Mouse (Mus musculus): ENCODE data around the gene Fndc5. TPM values are rescaled to one million over a fixed set of nuclear protein-coding genes. Genes with fewer than 3 reads are reported as not detected.
A peak's percentile ranks its signal among the peaks of the same experiment; 100 is the strongest.

The Fndc5 gene
- polyA plus RNA-seq (2012; rRNA removed): 82.9 and 90.1 TPM in 2 replicates

DNA sequence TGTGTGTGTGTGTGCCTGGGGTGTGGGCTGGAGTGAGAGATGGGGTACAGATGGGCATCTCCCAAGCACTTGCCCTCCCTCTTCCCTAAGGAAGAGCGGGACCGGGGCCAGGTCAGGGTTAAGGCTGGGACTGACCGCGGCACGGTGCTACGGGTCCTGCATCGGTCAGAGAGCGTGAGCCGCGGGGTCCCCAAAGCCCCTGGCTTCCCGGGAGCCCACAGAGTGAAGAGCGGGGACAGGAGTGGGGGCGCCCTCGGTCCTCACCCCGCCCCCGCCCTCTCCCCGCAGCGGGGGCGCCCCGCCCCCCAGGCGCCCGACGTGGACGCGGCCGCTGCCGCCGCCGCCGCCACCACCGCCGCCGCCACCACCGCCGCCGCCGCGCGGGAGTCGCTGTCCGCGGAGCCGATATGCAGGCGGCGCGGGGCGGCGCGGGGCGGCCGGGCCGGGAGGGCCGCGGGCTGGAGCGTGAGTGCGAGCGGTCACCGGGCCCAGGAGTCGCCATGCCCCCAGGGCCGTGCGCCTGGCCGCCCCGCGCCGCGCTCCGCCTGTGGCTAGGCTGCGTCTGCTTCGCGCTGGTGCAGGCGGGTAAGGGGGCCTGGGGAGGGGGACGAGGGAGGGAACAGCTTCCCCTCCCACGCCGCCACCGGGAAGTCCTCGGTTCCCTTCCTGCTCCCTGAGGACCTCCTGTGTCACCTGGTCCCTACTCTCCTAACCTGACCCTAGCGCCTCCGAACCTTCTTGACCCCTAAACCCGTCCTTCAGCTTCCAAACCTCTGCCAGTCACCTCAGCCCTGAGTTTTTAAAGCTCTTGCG lies at the start of gene Fndc5:
TSS of gene Fndc5 (plus strand) at position 421 of the 813 bp plus-strand sequence.
- DNase-seq (ENCODE audit: extremely low spot score in 1 of 2, low spot score in 1 of 2): no peak

DNA sequence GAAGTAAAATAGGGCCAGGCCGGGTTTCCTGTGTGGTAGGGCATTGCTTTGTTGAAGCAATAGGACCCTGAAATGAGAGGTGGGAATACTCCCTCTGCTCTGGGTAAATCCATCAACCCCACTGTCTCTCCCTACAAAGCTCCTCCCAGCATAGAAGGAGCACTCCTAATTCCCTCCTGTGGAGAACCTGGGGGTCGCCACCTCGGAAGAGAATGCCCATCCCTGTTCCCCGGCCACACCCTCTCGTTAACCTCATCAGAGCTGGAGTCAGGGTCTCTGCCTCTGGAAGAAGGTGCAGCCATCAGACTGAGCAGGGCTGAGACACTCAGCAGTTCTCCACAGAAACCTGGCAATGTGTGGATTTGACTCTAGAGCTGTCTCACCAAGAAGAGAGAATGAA lies 48.9 kb upstream of the Fndc5 start:
- DNase-seq (ENCODE audit: extremely low spot score in 1 of 2, low spot score in 1 of 2): no peak

DNA sequence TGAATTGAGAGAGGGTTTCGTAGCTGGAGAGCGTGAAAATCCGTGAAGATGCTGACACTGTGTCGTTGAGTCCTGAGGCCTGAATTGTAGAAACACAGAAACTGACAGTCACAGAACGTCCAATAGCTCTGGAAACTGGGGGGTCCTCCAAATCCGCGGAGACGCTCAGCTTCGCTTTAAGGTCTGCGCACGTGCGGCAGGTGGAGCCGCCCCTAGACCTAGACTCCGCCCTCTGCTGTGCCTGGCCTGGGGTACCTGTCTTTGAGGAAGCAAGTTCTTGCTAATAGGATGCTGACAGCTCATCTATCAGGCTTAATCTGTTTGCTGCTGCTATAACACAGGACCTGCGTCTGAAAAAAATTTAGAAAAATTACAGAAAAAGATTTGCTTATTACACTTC lies 41.5 kb upstream of the Fndc5 start:
- no peak for DNase-seq (ENCODE audit: extremely low spot score in 1 of 2, low spot score in 1 of 2)

DNA sequence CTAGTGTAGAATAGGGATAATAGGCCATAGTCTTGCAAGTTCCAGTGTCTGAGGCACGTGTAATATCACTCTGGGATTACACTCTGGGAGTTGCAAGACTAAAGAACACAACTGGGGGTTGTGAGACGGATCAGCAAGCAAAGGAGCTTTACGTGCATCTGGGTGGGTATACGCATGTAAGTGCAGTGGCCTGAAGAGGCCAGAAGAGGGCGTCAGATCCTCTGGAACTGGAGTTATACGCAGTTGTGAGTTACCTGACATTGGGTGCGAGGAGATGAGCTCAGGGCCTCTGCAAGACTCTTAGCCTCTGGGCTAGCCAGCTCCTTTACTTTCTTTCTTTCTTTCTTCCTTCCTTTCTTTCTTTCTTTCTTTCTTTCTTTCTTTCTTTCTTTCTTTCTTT lies 39.8 kb upstream of the Fndc5 start:
- DNase-seq (ENCODE audit: extremely low spot score in 1 of 2, low spot score in 1 of 2): no peak

DNA sequence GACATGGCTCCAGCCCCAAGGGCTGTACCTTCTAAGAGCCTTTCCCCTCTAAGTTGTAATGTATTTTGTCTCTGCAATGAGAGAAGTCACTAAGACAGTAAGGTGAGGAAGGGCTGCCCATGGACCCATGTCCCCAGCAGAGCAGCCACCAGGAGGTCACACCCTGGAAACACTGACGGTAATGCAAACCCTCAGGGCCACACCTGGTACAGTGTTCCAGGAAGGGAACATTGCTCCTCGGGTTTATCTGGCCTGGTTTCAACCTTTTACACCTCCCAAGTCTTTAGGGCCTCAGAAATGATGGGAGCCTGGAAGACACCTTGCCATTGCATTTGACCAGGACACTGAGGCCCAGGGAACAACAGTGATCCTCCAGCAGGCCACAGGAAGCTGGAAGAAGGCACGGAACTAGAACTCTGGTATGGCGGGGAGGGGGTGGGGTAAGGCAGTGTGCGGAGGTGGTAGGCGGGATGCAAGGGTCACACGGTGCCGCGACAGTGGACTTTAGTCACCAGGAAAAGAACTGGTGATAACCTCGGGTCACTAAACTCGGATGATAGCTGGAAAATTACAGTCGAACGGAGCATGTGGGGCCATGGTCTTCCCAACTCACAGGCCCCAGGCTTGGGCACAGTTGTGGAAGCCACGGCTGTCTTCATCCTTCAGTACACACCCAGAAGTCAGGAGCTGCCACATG lies 34.5 kb upstream of the Fndc5 start:
- no peak for DNase-seq (ENCODE audit: extremely low spot score in 1 of 2, low spot score in 1 of 2)

DNA sequence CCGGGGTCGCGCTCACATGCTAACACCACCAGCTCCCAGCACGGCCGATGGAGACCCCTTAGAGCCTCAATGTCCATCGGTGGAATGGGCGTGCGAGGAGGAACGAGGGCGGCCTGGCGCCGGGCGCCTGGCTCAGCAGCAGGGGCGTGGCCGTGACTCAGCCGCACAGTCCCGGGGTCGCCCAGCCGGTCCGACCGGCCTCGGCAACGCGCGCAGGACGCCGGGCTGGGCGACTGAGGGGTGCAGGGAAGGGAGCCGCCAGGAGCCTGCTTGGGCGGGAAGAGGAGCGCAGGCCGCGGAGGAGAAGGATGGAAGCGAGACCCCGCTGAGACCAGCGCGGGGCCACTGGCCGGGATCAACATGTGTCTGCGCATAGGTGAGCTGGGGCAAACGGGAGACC lies 31.4 kb upstream of the Fndc5 start, which contains the start of gene Tmem54:
TSS of gene Tmem54 (plus strand) at position 193 of the 400 bp plus-strand sequence.
- no peak for DNase-seq (ENCODE audit: extremely low spot score in 1 of 2, low spot score in 1 of 2)

DNA sequence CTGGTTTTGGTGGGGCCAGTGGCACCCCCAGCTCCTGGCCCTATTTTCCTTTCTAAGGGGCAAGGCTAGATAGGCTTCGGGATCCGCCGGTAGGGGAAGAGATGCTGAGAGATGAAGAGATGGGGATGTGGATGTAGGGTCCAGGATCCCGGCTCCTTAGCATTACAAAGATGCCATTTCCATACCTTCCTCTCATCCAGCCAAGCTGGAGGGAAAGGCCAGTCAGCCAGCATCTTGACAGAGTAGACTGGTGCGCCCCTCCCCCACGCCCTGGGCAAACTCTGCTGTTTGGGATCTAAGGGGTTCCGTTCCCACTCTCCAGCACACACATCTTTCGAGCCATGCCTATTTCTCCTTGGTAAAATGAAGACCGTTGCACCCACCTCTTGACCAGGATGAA lies 30.7 kb upstream of the Fndc5 start:
- DNase-seq (ENCODE audit: extremely low spot score in 1 of 2, low spot score in 1 of 2): no peak

DNA sequence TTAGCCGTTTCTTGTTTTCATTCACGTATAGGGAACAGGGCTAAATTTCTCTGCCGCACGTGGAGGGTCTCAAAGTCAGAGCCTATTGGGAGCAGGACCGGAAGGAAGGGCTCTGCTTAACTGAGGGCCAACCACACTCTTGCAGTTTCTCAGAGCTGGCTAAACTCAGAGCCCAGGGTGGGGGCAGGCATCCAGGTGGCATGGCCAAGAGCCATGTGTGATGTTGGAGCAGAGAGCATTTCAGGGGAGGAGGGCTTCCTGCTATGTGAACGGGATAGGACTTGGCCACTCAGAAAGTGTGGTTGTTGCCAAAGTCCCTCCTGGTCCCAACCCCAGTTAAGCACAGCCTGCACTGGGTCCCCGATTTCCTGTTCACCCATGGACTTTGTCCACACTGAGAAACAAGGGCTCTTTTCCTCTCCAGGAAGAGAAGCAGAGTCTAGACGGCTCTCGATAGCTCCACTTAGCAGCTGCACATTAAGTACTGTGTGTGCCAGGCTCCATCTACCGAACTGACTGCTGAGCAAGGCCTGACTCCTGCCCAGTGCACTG lies 29.4 kb upstream of the Fndc5 start:
- DNase-seq (ENCODE audit: extremely low spot score in 1 of 2, low spot score in 1 of 2): no peak

DNA sequence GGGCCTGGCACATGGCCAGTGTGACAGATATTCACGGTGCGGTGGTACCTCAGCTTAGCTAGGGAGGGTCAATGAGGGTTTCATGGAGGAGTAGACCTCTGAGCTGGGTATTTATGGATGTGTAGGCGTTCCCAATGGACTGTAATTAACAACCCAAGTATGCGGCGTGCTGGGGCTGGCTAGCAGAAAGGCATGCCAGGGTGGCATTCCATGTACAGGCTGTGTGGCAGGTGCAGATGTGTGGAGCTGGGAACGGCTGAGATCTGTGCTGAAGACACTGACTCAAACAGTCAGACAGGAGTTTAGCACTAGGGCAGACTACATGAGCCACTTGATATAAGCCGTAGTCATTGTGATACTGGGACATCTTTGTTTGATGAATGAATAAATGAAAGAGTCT lies 28.2 kb upstream of the Fndc5 start:
- no peak for DNase-seq (ENCODE audit: extremely low spot score in 1 of 2, low spot score in 1 of 2)

DNA sequence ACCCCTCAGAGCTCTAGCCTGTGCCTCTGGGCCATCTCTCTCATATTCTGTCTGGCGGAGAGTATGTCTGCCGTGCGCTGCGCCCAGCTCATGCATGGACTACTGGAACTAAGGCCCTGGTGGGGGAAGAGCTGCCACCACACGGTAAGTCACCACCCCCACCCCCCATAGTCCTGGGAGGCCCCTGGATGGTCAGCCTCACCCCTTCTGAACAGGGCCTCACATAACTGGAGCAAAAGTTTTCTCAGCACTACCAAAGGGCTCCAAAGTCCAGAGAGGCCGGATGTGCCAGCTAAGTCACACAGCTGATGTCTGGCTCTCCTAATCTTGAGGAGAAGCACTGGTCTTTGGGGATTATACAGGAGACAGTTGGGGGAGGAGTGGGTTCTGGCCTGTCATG lies 26.0 kb upstream of the Fndc5 start:
- DNase-seq (ENCODE audit: extremely low spot score in 1 of 2, low spot score in 1 of 2): no peak

DNA sequence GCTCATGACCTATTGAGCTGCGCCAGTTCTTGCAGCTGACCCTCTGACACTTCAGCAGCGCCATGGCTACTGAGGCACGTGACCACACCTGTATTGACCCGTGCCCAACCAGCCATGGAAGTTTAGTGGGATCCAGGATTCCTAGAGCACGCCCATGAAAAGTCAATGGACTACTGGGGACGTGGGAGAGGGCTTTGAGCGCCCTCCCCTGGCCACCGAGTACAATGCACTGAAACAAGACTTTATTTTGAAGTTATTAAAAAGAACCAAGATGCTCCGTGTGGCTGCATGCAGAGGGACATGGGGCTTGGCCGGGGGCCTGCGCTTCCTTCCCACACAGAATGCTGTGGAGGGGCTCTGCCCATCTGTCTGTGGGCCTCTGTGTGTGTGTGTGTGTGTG lies 25.4 kb upstream of the Fndc5 start:
- DNase-seq (ENCODE audit: extremely low spot score in 1 of 2, low spot score in 1 of 2): no peak

DNA sequence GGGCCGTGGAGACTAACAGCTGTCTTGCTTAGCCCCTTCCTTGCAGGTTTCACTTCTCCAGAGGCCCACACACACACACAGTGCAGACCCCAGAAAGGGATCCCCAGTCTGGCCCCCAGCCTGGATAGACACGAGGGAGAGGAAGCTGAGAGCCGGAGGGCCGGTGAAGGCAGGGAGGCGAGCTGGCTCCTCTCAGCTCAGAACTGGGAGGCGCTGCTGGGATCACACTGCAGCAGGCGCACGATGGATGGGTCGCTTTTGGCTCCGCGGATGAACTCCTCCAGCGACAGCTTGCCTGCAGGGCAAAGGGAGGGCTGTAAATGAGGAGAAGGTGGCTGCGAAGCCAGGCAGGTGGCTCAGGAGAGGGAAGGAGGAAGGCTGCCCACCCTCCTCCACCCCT lies 24.6 kb upstream of the Fndc5 start:
- DNase-seq (ENCODE audit: extremely low spot score in 1 of 2, low spot score in 1 of 2): no peak

DNA sequence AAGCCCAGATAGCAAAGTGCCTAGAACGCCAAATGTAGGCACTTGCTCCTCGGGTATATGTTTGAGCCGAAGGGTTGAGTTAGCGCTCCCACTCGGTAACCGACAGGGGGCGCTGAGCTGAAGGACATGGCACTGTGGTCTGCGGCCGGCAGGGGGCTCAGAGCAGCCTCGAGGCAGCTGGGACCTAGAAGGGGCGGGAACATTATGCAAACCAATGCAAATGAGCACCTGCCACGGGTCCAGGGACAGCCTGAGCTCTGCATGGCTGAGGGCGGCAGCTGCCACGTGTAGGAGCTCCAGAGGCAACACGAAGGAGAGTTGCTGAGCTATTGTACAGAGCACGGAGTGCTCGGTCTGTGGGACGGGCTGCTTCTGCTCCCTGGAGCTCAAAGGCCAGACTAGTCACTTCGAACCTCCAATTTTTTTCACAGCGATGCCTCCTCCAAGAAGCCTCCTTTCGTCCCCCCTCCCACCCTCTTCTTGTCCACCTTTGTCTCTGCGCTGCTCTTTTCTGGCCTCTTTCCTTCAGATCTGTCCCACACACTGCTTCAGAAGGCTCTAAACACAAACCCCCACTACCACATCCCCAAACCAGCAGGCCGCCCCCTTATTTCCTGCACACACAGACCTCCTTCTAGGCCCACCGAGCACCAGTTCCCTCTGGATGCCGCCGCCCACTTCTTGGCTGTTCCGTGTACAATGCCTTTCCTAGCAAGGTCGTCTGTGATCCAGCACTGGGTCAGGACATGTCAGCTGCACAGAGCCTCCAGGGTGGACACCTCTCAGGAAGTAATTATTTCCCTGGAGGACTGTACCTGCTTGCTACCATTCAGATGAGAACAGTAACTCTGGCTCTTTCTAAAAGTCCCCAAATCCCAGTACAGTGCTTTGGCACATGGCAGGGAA lies 23.5 kb upstream of the Fndc5 start:
- peak; percentile 82 to 93 for DNase-seq (ENCODE audit: extremely low spot score in 1 of 2, low spot score in 1 of 2)

DNA sequence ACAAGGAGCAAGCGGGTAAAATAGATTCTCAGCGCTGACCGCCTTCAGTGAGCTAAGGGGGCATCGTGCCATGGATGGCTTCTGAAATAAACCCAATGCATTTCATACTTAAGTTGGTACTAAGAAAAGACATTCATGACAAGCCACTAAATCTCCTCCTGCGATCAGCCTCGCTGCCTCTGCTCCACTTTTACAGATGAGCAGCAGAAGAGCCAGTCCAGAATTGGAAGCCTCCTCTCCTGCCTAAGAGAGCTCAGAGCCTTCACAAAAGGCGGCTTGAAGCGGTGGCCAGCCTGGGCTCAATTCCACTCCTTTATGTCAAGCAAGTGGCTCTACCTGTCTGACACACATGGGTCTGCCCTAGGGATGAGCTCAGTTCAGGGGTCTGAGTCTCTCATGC lies 20.1 kb upstream of the Fndc5 start:
- no peak for DNase-seq (ENCODE audit: extremely low spot score in 1 of 2, low spot score in 1 of 2)

DNA sequence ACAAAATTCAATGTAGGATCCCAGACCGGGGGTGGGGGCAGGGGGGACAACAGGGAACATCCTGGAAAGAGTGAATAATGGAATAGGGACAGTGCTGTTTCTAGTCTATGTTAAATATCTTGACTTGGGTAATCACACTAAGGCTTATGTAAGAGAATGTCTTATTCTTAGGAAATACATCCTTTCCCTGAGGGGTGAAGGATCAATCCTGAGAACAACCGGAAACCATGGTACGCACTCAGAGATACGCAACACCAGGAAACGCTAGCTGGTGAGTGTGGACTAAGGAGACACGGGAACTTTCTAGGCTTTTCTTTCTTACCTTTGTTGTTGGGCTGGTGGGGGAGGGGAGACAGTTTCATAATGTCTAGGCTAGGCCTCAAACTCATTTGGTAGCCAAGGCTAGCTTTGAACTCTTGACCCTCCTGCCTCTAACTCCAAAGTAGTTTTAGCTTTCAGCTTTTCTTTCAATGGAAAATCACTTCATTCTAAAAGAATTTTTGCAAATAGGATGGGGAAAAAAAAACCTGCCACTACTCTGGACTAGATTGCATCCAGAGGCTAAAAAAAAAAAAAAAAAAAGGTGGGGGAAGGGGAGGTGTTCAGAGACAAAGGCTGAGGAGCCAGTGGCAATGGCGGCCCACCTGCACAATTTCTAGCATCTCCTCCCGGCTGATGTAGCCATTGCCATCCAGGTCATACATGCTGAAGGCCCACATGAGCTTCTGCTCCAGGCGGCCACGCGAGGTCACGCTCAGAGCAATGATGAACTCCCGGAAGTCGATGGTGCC lies 18.9 kb upstream of the Fndc5 start:
- no peak for DNase-seq (ENCODE audit: extremely low spot score in 1 of 2, low spot score in 1 of 2)

DNA sequence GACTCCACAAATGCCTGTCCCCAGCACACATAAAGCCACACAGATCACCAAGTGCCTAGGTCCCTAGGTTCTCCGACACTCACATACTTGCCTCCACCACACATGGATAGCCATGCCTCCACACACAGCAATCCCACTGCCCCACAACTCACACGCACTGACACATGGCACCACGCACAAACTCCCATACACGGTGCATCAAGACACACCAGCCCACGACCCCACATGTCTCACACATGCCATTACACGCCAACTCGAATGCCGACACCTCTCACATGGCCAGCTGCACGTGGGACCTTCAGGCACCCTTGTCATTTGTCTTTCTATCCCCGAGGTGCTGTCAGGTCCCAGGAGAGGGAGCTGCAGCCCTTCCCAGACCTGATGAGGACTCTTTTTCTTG lies 17.1 kb upstream of the Fndc5 start:
- no peak for DNase-seq (ENCODE audit: extremely low spot score in 1 of 2, low spot score in 1 of 2)

DNA sequence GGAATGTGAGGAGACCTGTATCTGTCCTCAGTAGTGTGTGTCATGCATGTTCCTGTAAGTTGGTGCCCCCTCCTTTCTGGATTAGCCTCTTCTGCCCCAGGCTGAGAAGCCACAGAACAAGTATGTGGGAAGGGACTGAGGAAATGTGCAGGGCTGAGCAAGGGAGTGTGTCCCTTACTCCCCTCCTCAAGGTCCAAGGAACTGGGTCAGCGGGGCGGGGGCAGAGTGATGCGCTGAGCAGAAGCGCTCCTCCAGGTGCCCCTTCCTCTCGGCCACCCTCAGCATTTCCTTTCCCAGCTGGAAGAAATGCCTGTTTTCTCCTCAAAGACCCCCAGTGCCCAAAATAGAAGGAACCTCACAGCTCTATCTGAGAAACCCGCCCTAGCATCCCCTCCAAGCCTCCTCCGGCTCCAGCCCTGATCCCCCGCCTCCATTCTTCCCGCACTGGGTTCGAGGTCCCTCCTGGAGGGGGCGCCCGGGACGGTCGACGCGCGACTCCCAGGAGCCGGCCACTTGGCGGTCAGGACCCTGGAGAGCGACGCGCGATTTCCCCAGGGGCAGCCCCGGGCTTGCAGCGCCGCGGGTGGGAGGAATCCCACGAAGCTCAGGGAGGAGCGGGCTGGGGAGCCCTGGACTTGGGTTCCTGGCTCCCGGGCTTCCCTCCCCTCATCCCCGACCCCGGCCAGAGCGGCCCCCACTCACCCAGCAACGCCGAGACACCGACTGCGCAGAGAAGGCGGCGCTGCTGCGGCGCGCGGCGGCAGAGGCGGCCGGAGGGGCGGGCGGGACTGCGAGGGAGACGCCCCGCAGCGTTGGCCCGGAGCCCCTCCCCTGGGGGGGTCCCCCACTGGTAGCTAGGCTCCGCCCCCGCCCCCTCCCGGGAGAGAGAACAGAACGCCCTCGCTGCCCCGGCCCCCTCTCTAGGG lies 16.0 kb upstream of the Fndc5 start:
- DNase-seq (ENCODE audit: extremely low spot score in 1 of 2, low spot score in 1 of 2): peak in 1 of 2 experiments; percentile 72

DNA sequence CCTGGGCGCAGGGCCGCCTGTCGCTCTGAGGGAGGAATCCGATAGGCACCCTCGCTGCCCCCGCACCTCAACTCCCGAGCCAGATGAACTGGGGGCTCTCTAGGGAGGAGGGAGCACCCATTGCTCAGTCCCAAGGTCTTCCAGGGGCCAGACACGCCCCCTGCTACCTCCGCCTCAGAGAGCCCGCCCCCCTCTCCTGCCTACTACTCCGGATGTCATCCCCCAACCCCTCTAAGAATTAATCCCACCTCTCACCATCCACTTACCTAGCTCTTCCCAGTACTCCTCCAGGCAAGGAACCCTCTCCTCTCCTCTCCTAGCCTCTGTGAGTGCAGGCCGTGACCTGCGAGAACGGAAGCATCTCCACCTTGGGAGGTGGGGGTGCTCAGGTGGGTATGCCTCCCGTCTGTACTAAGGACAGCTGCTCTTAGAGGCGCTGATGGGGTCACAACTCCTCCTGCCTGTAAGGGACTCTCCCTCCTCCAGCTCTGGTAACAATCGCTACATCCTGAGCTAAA lies 15.2 kb upstream of the Fndc5 start, which contains the start of gene Hpca:
TSS of gene Hpca (minus strand) at position 468 of the 518 bp plus-strand sequence.
- DNase-seq (ENCODE audit: extremely low spot score in 1 of 2, low spot score in 1 of 2): no peak

DNA sequence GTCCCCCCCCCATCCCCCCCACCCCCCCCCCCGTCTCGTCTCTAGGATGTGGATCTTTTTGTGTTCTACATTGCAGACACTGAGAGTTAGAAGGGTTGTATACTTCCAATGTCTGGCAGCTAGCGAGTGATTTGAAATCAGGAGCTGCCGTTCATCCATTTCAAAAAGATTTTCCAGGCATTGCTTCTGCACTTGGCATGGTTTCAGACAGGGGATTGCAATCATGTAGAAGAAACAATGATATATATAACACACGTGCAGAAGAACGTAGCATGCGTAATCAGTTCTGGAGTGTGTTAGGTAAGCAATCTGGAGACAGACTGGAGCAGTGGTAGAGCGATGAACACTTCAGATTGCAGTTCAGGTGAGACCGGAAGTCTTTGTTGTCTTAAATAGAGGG lies 14.7 kb upstream of the Fndc5 start:
- DNase-seq (ENCODE audit: extremely low spot score in 1 of 2, low spot score in 1 of 2): no peak
